Mouse (Mus musculus) T-helper 1 cell (primary cell): ENCODE measurements around the gene Adipoq.

Experiments used
- in situ Hi-C: fragments of 300-600 bp; cut with MboI, MseI; formaldehyde crosslinking; loops from one replicate; pipeline ENCODE4 v1.15.1; 2025; ENCODE audit warnings: high pct_unique_total_duplicates

Gene Adipoq

DNA sequence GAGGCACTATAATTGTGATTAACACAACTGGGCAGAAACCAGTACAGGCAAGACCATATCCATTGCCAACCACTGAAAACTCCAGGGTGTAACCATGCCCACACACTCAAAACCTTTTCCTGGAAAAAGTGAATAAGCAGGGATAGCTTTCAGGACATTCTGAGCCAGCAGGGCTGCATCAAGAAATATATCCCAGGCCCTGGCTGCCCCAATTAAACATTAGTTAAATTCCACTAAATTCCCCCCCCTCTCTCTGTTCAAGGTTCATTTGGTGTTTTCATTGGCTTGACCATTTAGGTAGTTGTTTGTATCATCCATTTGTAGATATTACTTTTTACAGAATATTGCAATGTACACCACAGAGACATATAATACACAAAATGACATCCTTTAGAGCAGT is 50.0 kb downstream of the Adipoq start:
- in situ Hi-C loops = no loop called here

DNA sequence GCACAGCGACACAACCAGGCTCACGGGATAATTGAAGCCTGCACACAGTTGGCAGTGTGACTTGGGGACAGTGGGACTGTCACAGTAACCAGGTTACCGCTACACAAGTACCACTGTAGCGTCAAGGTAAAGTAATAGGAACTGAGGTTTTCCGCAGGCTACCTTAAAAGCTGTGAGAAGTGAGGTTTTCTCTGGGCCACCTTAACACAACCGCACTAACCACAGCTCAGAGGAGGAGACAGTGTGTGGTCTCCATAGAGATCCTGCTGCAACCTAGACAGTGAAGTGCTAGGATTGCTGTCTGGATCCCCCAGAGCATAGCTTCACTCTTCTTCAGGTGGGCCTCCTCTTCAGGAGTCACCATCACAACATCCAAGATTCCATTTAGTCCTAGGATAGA is 50.5 kb downstream of the Adipoq start:
- in situ Hi-C loops = no loop called here

- in situ Hi-C loops = no loop called here
Observed at GRCm38 (mm10) chr16:23201498-23201897, 55.2 kb downstream of the Adipoq start.
